Mouse (Mus musculus): Measurements from ENCODE around the gene Syt12. TPM values are rescaled to one million over a fixed set of nuclear protein-coding genes. Genes with fewer than 3 reads are reported as not detected.
A peak's percentile ranks its signal among the peaks of the same experiment; 100 is the strongest.

Gene Syt12
- 1.5 and 1.9 TPM in 2 replicates for polyA plus RNA-seq (2016; fragmentation: Nextera tagmentation; extraction: Ambion mirVana)

DNA sequence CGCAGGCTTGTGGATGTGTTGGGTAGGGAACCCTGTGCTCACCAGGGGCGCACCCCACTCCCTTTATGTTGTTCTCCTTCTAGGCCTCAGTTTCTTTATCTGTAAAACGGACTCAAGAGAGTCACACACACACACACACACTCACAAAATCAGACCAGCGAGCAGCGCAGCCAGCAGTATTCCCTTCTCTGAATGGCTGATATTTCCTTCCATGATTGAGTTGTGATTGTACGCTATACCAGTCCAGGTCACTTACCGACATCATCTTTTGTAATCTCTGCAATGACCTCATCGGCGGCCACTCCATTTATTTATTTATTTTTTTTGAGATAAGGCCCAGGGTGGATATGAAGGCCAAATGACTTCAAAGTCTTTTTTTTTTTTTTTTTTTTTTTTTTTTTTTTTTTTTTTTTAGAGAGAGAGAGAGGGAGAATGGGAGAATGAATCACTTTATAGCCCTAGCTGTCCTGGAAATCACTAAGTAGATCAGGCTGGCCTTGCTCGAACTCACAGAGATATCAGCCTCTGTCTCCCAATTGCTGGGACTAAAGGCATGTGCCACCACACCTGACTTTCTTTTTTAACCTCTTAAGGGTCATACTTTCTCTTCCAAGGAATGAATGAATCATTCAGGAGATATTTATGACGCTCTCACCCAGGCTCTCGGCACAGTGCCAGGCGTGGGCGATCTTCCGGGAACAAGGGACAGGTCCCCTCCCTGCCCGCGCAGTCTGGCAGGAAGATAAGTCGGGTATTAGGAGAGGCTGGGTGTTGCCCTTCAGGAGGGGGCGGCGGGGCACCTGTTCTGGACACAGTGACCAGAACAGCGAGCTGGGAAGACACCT, at the start of gene Syt12:
Gene Syt12 (minus strand): TSS at position 103 of the 845 bp plus-strand sequence.
- peaks cover 57% of the 10 kb centered on the region for H3K27me3 ChIP-seq
- WGBS, result 41% methylated on average over 21 of the region's 21 CpGs

GRCm38 (mm10) chr19:4521426-4522050, 44.3 kb upstream of the Syt12 start:
- no peak overlapping the region for H3K4me3 ChIP-seq
- H3K4me2 ChIP-seq (replicated peaks), result no peak overlapping the region
- no peaks in the 10 kb centered on the region for H3K27me3 ChIP-seq
- no peak overlapping the region for H3K9ac ChIP-seq (replicated peaks)
- WGBS, result 87% methylated on average over 3 of the region's 3 CpGs
- ATAC-seq (ENCODE audit: low FRiP score, low read depth), result no peak
- no peak overlapping the region for H3K27ac ChIP-seq (replicated peaks)
- no peaks in the 10 kb centered on the region for H3K4me1 ChIP-seq
- H3K9me3 ChIP-seq, result no peaks in the 10 kb centered on the region
- H3K36me3 ChIP-seq, result no peaks in the 10 kb centered on the region

More for the DNA sequence above, at the start of gene Syt12:
- Histone ChIP-seq H3K36me3 (no peaks in the 10 kb centered on the region), H3K4me3 (peak within 1 kb of the TSS; percentile 46), H3K27ac (replicated peaks) (no peak within 1 kb of the TSS), H3K4me1 (peaks cover 10% of the 10 kb centered on the region), H3K9me3 (no peaks in the 10 kb centered on the region), H3K9ac (replicated peaks) (peak within 1 kb of the TSS; percentile 40), H3K4me2 (replicated peaks) (peak within 1 kb of the TSS; percentile 79)
- ATAC-seq (ENCODE audit: low FRiP score, low read depth), result no peak

GRCm38 (mm10) chr19:4517483-4517882, 40.2 kb upstream of the Syt12 start:
- Histone ChIP-seq H3K27ac (replicated peaks) (no peak overlapping the region), H3K9ac (replicated peaks) (no peak overlapping the region), H3K27me3 (no peaks in the 10 kb centered on the region), H3K9me3 (no peaks in the 10 kb centered on the region), H3K4me2 (replicated peaks) (no peak overlapping the region), H3K4me1 (peaks cover 10% of the 10 kb centered on the region), H3K4me3 (no peak overlapping the region), H3K36me3 (no peaks in the 10 kb centered on the region)
- WGBS, result 78% methylated on average over 1 of the region's 1 CpGs
- no peak for ATAC-seq (ENCODE audit: low FRiP score, low read depth)

- Histone ChIP-seq H3K4me2 (replicated peaks) (no peak overlapping the region), H3K9me3 (no peaks in the 10 kb centered on the region), H3K4me3 (no peak overlapping the region), H3K27ac (replicated peaks) (no peak overlapping the region), H3K36me3 (no peaks in the 10 kb centered on the region), H3K27me3 (peaks cover 9% of the 10 kb centered on the region; the same call in 1 of the 2 replicates), H3K4me1 (peaks cover 10% of the 10 kb centered on the region), H3K9ac (replicated peaks) (no peak overlapping the region)
- ATAC-seq (ENCODE audit: low FRiP score, low read depth), result no peak
- WGBS, result 65% methylated on average over 2 of the region's 2 CpGs
Observed at GRCm38 (mm10) chr19:4516288-4516687, 39.0 kb upstream of the Syt12 start.

GRCm38 (mm10) chr19:4515746-4516145, 38.5 kb upstream of the Syt12 start:
- H3K36me3 ChIP-seq, result no peaks in the 10 kb centered on the region
- no peak overlapping the region for H3K4me3 ChIP-seq
- H3K4me1 ChIP-seq, result peaks cover 15% of the 10 kb centered on the region
- no peak for ATAC-seq (ENCODE audit: low FRiP score, low read depth)
- H3K27me3 ChIP-seq, result peaks cover 9% of the 10 kb centered on the region; the same call in 1 of the 2 replicates
- H3K9me3 ChIP-seq, result no peaks in the 10 kb centered on the region
- no peak overlapping the region for H3K27ac ChIP-seq (replicated peaks)
- H3K4me2 ChIP-seq (replicated peaks), result no peak overlapping the region
- 69% methylated on average over 2 of the region's 2 CpGs for WGBS
- H3K9ac ChIP-seq (replicated peaks), result no peak overlapping the region

DNA sequence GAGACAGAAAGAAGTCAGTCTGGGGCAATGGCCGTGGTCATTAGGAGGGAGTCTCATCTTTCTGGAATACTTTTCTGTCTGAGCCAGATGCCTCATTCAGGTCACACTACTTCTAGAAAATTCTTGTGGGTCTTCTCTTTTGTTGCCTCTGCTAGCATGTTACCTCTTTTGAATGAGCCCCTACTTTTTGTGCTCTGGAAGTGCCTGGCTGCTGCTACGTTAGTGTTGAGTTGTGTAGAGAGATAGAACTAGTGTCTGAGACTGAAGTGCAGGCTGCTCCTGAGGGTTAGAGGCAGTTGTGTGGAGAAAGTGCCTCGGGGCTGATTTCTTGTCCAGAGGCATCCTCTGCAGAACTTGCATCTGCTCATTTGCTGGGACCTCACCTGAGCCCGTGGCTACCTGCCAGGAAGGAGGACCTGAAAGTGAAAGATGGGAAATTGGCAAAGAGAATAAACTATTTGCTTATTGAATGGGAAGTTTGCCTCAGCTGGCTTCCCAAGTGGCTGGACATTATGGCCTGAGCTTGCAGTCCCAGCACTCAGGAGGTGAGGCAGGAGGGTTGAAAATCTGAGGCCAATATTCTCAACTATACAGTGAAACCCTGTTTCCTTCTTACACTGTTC, 36.1 kb upstream of the Syt12 start:
- Histone ChIP-seq H3K9me3 (no peaks in the 10 kb centered on the region), H3K9ac (replicated peaks) (no peak overlapping the region), H3K4me3 (no peak overlapping the region), H3K27me3 (peaks cover 9% of the 10 kb centered on the region; the same call in 1 of the 2 replicates), H3K36me3 (no peaks in the 10 kb centered on the region), H3K4me2 (replicated peaks) (no peak overlapping the region), H3K4me1 (peaks cover 22% of the 10 kb centered on the region), H3K27ac (replicated peaks) (no peak overlapping the region)
- 78% methylated on average over 4 of the region's 4 CpGs for WGBS
- ATAC-seq (ENCODE audit: low FRiP score, low read depth), result no peak

GRCm38 (mm10) chr19:4511116-4511841, 34.0 kb upstream of the Syt12 start:
- Histone ChIP-seq H3K9ac (replicated peaks) (0 out of 2 replicates have a peak overlapping the region, but pooled peaks have one; percentile 21), H3K36me3 (no peaks in the 10 kb centered on the region), H3K27ac (replicated peaks) (no peak overlapping the region), H3K9me3 (no peaks in the 10 kb centered on the region), H3K4me1 (peaks cover 22% of the 10 kb centered on the region), H3K27me3 (peaks cover 9% of the 10 kb centered on the region; the same call in 1 of the 2 replicates), H3K4me2 (replicated peaks) (peak overlapping the region; percentile 72), H3K4me3 (peak overlapping the region; percentile 70)
- no peak for ATAC-seq (ENCODE audit: low FRiP score, low read depth)
- WGBS, result 11% methylated on average over 13 of the region's 13 CpGs

- Histone ChIP-seq H3K27ac (replicated peaks) (0 out of 2 replicates have a peak within 1 kb of the TSS, but pooled peaks have one; percentile 21), H3K4me2 (replicated peaks) (peak within 1 kb of the TSS; percentile 81), H3K4me1 (peaks cover 12% of the 10 kb centered on the region), H3K9ac (replicated peaks) (peak within 1 kb of the TSS; percentile 54), H3K27me3 (peaks cover 9% of the 10 kb centered on the region; the same call in 1 of the 2 replicates), H3K4me3 (peak within 1 kb of the TSS; percentile 70), H3K36me3 (no peaks in the 10 kb centered on the region), H3K9me3 (no peaks in the 10 kb centered on the region)
- ATAC-seq (ENCODE audit: low FRiP score, low read depth), result peak; percentile 100
- WGBS, result under 1% methylated on average over 82 of the region's 82 CpGs
Observed at GRCm38 (mm10) chr19:4509986-4510963, 33.0 kb upstream of the Syt12 start, which contains the start of gene Pcx. Gene Pcx (plus strand): TSS chr19:4510472.

GRCm38 (mm10) chr19:4507746-4508145, 30.5 kb upstream of the Syt12 start:
- H3K36me3 ChIP-seq, result no peaks in the 10 kb centered on the region
- 60% methylated on average over 3 of the region's 3 CpGs for WGBS
- no peak overlapping the region for H3K4me2 ChIP-seq (replicated peaks)
- H3K27ac ChIP-seq (replicated peaks), result no peak overlapping the region
- no peak overlapping the region for H3K4me3 ChIP-seq
- H3K27me3 ChIP-seq, result peaks cover 9% of the 10 kb centered on the region; the same call in 1 of the 2 replicates
- peaks cover 11% of the 10 kb centered on the region for H3K4me1 ChIP-seq
- ATAC-seq (ENCODE audit: low FRiP score, low read depth), result no peak
- no peaks in the 10 kb centered on the region for H3K9me3 ChIP-seq
- no peak overlapping the region for H3K9ac ChIP-seq (replicated peaks)

DNA sequence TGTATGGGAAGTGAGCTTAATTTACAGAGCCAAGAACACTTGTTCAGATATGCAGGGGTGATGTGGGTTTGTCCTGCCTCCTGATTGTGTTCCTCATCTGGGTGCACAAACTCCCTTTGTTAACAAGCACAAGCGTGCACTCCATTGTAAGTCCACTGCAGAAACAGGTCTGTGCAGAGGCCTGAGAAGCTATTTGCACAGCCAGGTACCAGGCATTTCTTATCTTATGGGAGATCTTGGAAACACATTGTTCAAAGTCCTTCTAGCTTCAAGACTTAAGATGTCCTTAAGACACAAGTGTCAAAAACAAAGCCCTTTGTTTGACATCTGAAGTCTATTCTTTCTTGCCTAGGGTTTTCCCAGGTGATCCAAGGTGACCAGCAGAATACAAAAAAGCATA, 27.6 kb upstream of the Syt12 start:
- Histone ChIP-seq H3K9ac (replicated peaks) (no peak overlapping the region), H3K4me1 (peaks cover 5% of the 10 kb centered on the region; the same call in 1 of the 2 replicates), H3K4me2 (replicated peaks) (no peak overlapping the region), H3K9me3 (no peaks in the 10 kb centered on the region), H3K27me3 (no peaks in the 10 kb centered on the region), H3K36me3 (no peaks in the 10 kb centered on the region), H3K27ac (replicated peaks) (no peak overlapping the region), H3K4me3 (no peak overlapping the region)
- no peak for ATAC-seq (ENCODE audit: low FRiP score, low read depth)
- WGBS, result 81% methylated on average over 1 of the region's 1 CpGs
